Mouse (Mus musculus) left cerebral cortex, postnatal 4 days (tissue): Measurements from ENCODE around the gene Trib2. TPM values are rescaled to one million over a fixed set of nuclear protein-coding genes. Genes with fewer than 3 reads are reported as not detected.
A peak's percentile ranks its signal among the peaks of the same experiment; 100 is the strongest.

Experiments
- DNase-seq: peaks from one replicate; pipeline ENCODE4 v3.0.0-alpha.2; 2022
- intact Hi-C: fragments of 180-260 bp; cut with DNase I; formaldehyde crosslinking; loops from one replicate; pipeline ENCODE4 v1.15.1; 2025
- microRNA-seq: library from miRNA; unstranded; fragments of <30 nt; microRNA quantifications from one replicate; pipeline ENCODE4 v1.2.0, GENCODE M21; 2022
- total RNA-seq, 2 experiments: library from RNA; stranded (reverse); gene quantifications; 2 replicates each; pipeline ENCODE4 v1.2.3; 2021

Trib2 gene
- total RNA-seq, 2 experiments from 2014 or later, result 74.7 to 82.2 TPM

DNA sequence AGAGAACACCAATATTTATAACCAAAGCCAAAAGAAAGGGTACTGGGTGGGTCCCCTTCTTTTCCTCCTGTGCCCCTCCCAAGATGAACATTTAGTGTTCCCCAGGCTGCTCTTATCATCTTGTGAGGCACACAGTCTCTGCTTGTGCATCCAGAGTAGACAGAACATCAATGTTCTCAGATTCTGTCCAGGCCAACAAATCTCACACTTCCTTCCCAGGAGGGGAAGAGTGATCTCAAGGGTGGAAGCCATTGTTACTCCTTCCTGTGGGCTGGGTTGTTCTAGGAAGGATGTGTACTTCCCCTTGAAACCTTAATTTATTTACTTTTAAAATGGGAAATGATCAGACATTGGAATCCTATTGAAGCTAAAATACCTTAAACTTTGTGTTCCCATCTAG lies 39.7 kb downstream of the Trib2 start:
- intact Hi-C loops, result no loop called here
- no peak for DNase-seq

DNA sequence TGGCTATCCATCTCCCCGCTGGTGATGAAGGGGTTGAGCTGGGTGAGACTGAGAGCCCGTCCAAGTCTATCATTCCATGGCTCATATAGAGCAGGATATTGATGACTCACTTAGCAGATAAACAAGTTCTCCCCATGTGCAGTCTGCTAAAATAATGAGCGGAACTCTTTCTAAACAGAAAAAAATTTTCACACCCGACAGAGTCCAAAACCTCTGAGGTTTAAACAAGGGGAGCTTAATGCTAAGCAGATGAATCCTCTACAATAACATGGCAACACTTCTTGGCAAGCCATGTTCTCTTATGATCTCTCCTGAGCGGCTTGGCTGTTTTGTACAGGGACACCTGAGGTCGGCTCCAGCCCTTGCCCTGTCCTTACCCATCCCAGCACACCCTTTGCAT lies 45.0 kb downstream of the Trib2 start:
- DNase-seq, result no peak
- intact Hi-C loops, result no loop called here

DNA sequence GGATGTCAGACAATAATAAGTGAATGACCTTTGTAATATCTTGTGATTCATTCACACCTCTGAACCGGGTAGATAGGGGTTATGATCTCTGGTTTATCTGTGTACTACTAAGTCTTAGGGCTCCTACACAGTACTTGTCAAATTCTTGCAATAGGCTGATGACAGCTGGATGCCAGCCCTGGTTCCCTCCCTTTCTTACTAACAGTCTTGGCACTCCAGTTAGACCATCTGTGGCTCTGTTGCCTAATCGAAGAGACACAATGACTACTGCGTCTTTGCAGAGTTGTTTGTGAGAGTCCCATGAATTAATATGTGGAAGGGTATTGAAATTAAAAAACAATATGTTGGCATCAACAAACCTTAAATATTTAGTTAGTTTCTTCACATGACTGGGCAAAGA lies 48.2 kb downstream of the Trib2 start:
- peak; percentile 49 for DNase-seq
- intact Hi-C loops, result no loop called here

DNA sequence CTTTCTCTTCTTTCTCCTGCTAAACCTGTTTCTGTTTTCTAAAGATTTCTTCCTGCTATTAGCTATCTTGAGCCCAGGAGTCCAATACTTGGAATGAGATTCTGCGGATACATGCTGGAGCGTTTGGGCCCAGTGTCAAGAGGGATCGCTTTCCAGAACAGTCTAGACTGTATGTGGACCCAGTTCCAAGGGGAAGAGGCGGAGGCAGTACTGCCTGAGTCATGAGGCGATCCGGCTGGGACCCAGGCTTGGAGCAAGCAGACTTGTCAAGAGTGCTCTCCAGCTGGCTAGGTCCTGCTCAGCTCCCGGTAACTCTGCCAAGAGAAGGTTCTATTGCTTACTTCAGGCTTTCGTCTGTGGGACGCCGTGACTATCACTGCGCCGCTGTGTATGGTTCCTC lies 50.7 kb downstream of the Trib2 start:
- DNase-seq, result peak; percentile 30
- intact Hi-C loops, result no loop called here

DNA sequence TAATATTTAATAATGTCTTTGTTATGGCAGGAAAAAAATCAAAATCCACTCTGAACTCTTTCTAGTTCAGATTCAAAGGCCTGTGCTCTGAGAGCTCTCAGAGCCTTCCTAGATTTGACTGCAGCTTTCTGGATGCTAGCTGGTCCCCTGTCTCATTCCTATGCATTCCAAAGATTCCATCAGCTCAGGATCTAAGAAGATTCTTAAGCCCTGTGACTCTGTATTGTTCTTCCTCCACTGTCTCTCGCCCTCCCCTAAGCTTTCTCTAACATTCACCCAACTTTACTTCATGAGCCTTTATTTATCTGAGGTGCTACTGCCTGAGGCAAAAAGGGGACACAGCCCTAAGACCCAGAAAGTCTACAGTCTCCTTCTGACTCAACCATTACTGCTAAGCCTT lies 51.5 kb downstream of the Trib2 start:
- intact Hi-C loops, result no loop called here

DNA sequence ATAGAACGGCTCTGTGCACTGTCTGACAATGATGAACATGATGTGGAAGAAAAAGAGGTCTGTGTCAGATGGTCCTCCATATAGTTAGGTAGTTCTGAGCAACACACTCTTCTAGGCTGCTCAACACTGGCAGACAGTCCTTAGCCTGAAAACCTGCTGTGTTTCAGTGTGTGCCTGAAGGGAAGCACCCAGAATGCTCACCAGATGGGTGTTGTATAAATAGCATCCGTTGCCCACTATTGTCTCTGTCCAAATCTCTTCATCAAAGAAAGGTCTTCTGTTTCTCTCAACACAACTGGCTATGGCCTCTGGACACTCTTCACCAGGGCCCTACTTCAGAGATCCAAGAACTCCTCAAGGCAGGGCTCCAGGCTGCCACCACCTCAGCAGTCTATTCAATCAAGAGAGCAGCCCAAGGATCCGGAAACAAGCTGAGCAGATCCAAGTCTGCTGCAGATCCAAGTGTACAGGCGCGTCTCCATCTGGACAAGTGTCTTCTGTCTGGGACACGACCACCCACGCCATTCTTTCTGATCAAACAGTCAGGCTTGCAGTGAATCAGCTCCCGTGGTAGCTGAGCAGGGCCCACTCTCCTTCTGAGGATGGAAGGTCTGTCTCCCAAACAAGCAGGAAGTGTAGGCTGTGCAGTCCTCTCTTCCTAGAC lies 55.1 kb downstream of the Trib2 start:
- intact Hi-C loops, result no loop called here
- peak; percentile 3 for DNase-seq

More for the DNA sequence above, 51.5 kb downstream of the Trib2 start:
- DNase-seq, result no peak

DNA sequence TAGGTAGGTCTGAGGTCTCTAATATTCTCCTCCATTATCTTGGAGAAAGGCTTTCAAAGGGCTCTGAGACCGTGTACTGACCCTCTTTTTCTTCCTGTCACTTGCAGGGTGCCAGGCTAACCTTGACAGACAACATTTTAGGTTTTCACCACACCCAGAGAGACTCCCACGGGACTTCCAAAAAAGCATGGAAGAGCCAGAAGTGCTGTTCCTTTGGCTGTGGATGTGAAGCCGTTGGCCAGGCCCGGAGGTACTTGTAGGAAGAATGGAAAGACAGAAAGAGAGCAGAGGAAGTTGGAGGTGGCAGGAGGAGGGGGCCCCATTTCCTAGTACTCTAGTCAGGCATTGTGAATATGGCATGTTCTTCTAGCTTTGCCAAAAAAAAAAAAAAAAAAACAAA lies 56.0 kb downstream of the Trib2 start:
- intact Hi-C loops, result no loop called here
- DNase-seq, result no peak

DNA sequence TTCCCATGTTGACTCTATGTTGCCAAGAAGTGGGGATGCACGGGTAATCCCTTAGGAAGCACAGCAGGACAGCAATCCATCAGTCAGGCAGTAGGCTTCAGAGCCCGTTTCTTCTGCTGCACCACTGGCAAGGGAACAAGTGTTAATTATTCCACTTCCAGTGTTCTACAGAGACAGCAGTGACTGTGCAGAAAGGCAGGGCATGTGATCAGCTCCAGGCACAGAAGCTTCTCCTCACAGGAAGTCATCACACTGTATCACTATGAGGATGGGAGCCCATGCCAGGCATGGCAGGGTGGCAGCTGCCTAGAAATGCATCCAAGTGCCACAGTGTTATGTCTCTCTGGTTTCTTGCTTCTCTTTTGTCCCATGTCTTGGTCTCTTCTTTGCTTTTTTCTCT lies 57.9 kb downstream of the Trib2 start:
- peak; percentile 54 for DNase-seq
- intact Hi-C loops, result no loop called here

DNA sequence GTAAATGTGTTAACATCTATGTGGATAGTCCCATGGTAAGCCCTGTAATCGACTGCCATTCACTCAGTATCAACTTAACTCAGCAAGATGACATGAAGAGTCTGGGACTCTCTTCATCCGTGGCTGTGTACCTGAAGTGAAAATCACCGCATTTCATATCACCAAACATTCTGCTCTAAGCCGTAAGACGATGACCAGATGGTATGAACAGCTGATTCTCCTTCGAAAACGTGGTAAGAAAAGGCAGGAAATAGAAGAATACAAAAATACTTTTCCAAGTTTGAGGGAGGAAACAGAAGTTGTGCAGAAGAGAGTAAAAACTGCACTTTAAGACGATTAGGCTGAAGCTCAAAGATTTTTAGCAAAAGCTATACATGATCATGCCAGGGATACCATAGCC lies 59.4 kb downstream of the Trib2 start:
- intact Hi-C loops, result no loop called here
- DNase-seq, result no peak

DNA sequence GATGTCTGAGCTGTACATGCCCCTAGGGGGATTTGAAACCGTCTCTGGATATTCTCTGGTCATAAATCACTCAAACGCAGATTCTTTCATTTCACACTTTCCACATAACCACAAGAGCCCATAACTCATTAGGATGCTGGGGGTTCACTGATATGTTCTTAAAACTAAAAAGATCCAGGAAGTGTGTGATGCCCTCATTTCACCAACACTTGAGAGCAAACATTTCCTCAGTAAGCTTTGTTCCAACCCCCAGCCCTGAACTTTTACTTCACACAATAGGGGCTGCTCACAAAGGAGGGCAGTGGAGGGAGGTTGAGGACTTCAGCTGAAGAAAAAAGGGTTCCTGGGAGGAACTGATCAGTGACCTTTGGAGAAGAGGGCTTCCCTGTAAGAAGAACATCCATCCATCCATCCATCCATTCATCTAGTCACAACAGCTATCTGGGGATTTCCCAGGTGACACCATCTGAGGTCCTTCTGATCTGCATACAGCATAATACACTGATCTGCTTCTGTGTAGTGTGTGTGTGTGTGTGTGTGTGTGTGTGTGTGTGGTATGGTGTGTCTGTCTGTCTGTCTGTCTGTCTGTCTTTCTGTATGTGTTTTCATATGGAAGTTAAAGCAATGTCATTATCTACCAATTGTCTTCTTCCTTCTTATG lies 61.6 kb downstream of the Trib2 start:
- intact Hi-C loops, result no loop called here
- DNase-seq, result no peak

DNA sequence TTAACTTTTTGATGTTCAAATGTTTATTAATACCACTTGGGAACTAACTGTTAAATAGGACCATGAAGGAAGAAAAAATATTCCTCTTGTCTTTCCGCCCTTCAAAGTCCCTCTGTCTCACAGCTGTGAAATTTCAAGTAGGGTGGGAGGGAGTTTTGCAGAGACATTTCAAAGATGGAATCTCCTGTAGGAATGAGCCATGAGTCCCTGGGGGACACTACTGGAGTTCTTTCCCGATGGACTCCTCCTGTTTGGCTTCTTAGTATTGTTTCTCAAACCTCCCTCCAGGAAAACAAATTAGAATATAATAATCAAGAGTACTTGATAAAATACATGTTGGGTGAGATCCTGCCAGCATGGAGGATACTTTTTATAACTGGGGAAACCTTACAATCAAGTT lies 62.1 kb downstream of the Trib2 start:
- no peak for DNase-seq
- intact Hi-C loops, result no loop called here

DNA sequence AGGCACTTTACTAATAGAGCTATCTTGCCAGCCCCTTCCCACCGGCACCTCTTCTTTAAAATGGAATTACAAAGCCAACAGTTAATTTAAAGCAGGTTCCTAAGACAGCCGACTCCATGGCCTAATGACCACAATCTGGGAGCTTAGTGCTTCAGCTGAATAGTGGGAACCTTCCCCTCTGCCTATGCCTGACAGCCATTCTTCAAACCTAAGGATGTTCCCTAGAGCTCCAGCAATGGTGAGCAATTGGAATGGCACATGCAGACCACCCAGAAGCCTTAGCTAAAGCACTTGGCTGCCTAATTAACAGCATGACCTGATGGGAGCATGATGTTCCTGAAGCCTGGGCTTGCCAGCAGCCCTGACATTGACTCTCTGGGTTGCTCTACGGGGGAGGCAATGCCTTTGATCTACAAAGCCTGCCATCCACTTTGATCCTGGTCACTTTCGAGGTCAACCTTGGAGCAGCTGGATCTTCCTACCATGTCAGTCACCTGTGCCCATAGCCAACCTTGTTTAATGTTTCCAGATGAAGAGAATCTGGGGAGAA lies 67.0 kb downstream of the Trib2 start:
- DNase-seq, result peak; percentile 9
- intact Hi-C loops, result no loop called here

DNA sequence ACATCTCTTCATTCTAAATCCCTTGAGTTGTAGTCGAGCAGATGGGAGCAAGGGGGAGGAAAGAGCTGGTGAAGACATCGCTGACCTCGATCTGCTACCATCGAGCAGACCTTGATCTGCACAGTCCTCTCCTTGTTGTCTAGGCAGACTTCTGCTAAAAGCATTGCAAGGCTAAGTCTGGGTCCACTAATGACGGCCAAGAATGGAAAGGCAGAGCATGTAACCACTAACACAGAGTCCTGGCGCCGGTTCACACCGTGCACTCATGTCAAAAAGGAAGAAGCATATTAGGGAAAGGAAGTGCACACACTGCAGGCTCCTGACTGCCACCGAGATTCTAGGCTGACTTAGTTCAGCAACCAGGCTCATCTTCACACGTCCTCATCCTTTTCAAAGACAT lies 71.0 kb downstream of the Trib2 start:
- no peak for DNase-seq
- intact Hi-C loops, result no loop called here

Small RNAs within 50 kb of the gene (microRNA-seq; reads per million reads assigned to microRNA genes)
- not detected for gene Mir6387
